Mouse (Mus musculus): ENCODE measurements around the gene Slc6a21. TPM values are rescaled to one million over a fixed set of nuclear protein-coding genes. Genes with fewer than 3 reads are reported as not detected.

Gene Slc6a21
- total RNA-seq (2014; rRNA removed), result not detected in 2 replicates
- polyA plus RNA-seq (2012; rRNA removed), result 0.12 and 0.18 TPM in 2 replicates

- WGBS, result 5% methylated on average over 44 of the region's 44 CpGs
- peak; percentile 88 for TF ChIP-seq CTCF (IDR thresholded peaks at IDR 0.05; ENCODE audit: low read depth, low read length)
- no peak for TF ChIP-seq POLR2A (IDR thresholded peaks at IDR 0.05; ENCODE audit: extremely low read depth, insufficient read depth, low read length)
- Histone ChIP-seq H3K79me2 (ENCODE audit: control insufficient read depth, insufficient read depth, low read length) (no peaks in the 10 kb centered on the region), H3K4me1 (ENCODE audit: control insufficient read depth, insufficient read depth, low read length) (peaks cover 3% of the 10 kb centered on the region), H3K4me3 (ENCODE audit: insufficient read depth, low read depth, low read length) (peak within 1 kb of the TSS; percentile 93), H3K27me3 (ENCODE audit: control insufficient read depth, insufficient read depth, low read length) (no peaks in the 10 kb centered on the region), H3K36me3 (ENCODE audit: control insufficient read depth, insufficient read depth, low read length) (no peaks in the 10 kb centered on the region), H3K27ac (replicated peaks; ENCODE audit: insufficient read depth, low read depth, low read length) (peak within 1 kb of the TSS; percentile 48; the same call in 1 of the 2 replicates), H3K9ac (ENCODE audit: low read depth, low read length) (peak within 1 kb of the TSS; percentile 97)
- peak; percentile 67 for DNase-seq (ENCODE audit: extremely low read depth, low read depth, low spot score)
Observed at GRCm38 (mm10) chr7:45277136-45277760, at the start of gene Slc6a21. Gene Slc6a21 (plus strand): TSS chr7:45277513.

GRCm38 (mm10) chr7:45228548-45228947 lies 48.8 kb upstream of the Slc6a21 start:
- TF ChIP-seq POLR2A (IDR thresholded peaks at IDR 0.05; ENCODE audit: extremely low read depth, insufficient read depth, low read length) (no peak), CTCF (IDR thresholded peaks at IDR 0.05; ENCODE audit: low read depth, low read length) (no peak)
- Histone ChIP-seq H3K27me3 (ENCODE audit: control insufficient read depth, insufficient read depth, low read length) (no peaks in the 10 kb centered on the region), H3K9ac (ENCODE audit: low read depth, low read length) (no peak overlapping the region), H3K4me1 (ENCODE audit: control insufficient read depth, insufficient read depth, low read length) (no peaks in the 10 kb centered on the region), H3K4me3 (ENCODE audit: insufficient read depth, low read depth, low read length) (no peak overlapping the region), H3K36me3 (ENCODE audit: control insufficient read depth, insufficient read depth, low read length) (no peaks in the 10 kb centered on the region), H3K79me2 (ENCODE audit: control insufficient read depth, insufficient read depth, low read length) (no peaks in the 10 kb centered on the region), H3K27ac (replicated peaks; ENCODE audit: insufficient read depth, low read depth, low read length) (no peak overlapping the region)
- no peak for DNase-seq (ENCODE audit: extremely low read depth, low read depth, low spot score)
- WGBS, result 95% methylated on average over 18 of the region's 18 CpGs

- H3K79me2 ChIP-seq (ENCODE audit: control insufficient read depth, insufficient read depth, low read length), result no peaks in the 10 kb centered on the region
- no peak overlapping the region for H3K9ac ChIP-seq (ENCODE audit: low read depth, low read length)
- no peaks in the 10 kb centered on the region for H3K36me3 ChIP-seq (ENCODE audit: control insufficient read depth, insufficient read depth, low read length)
- 0 out of 2 replicates have a peak, but pooled peaks cover under 1% of the 10 kb centered on the region for H3K27me3 ChIP-seq (ENCODE audit: control insufficient read depth, insufficient read depth, low read length)
- WGBS, result 90% methylated on average over 8 of the region's 8 CpGs
- TF ChIP-seq POLR2A (IDR thresholded peaks at IDR 0.05; ENCODE audit: extremely low read depth, insufficient read depth, low read length) (no peak), CTCF (IDR thresholded peaks at IDR 0.05; ENCODE audit: low read depth, low read length) (no peak)
- DNase-seq (ENCODE audit: extremely low read depth, low read depth, low spot score), result no peak
- no peaks in the 10 kb centered on the region for H3K4me1 ChIP-seq (ENCODE audit: control insufficient read depth, insufficient read depth, low read length)
- no peak overlapping the region for H3K4me3 ChIP-seq (ENCODE audit: insufficient read depth, low read depth, low read length)
- H3K27ac ChIP-seq (replicated peaks; ENCODE audit: insufficient read depth, low read depth, low read length), result no peak overlapping the region
Observed at GRCm38 (mm10) chr7:45229046-45229445, 48.3 kb upstream of the Slc6a21 start.

GRCm38 (mm10) chr7:45229459-45230203 lies 47.7 kb upstream of the Slc6a21 start:
- H3K4me1 ChIP-seq (ENCODE audit: control insufficient read depth, insufficient read depth, low read length), result 0 out of 2 replicates have a peak, but pooled peaks cover under 1% of the 10 kb centered on the region
- WGBS, result 89% methylated on average over 7 of the region's 7 CpGs
- no peaks in the 10 kb centered on the region for H3K79me2 ChIP-seq (ENCODE audit: control insufficient read depth, insufficient read depth, low read length)
- no peak for DNase-seq (ENCODE audit: extremely low read depth, low read depth, low spot score)
- peaks cover 4% of the 10 kb centered on the region; the same call in 1 of the 2 replicates for H3K27me3 ChIP-seq (ENCODE audit: control insufficient read depth, insufficient read depth, low read length)
- no peak overlapping the region for H3K4me3 ChIP-seq (ENCODE audit: insufficient read depth, low read depth, low read length)
- H3K9ac ChIP-seq (ENCODE audit: low read depth, low read length), result no peak overlapping the region
- TF ChIP-seq POLR2A (IDR thresholded peaks at IDR 0.05; ENCODE audit: extremely low read depth, insufficient read depth, low read length), result no peak
- no peak for TF ChIP-seq CTCF (IDR thresholded peaks at IDR 0.05; ENCODE audit: low read depth, low read length)
- no peaks in the 10 kb centered on the region for H3K36me3 ChIP-seq (ENCODE audit: control insufficient read depth, insufficient read depth, low read length)
- H3K27ac ChIP-seq (replicated peaks; ENCODE audit: insufficient read depth, low read depth, low read length), result no peak overlapping the region

GRCm38 (mm10) chr7:45231192-45231591 lies 46.1 kb upstream of the Slc6a21 start:
- Histone ChIP-seq H3K4me1 (ENCODE audit: control insufficient read depth, insufficient read depth, low read length) (peaks cover 4% of the 10 kb centered on the region; the same call in 1 of the 2 replicates), H3K9ac (ENCODE audit: low read depth, low read length) (no peak overlapping the region), H3K4me3 (ENCODE audit: insufficient read depth, low read depth, low read length) (no peak overlapping the region), H3K36me3 (ENCODE audit: control insufficient read depth, insufficient read depth, low read length) (no peaks in the 10 kb centered on the region), H3K27me3 (ENCODE audit: control insufficient read depth, insufficient read depth, low read length) (peaks cover 4% of the 10 kb centered on the region; the same call in 1 of the 2 replicates), H3K27ac (replicated peaks; ENCODE audit: insufficient read depth, low read depth, low read length) (no peak overlapping the region), H3K79me2 (ENCODE audit: control insufficient read depth, insufficient read depth, low read length) (no peaks in the 10 kb centered on the region)
- no peak for DNase-seq (ENCODE audit: extremely low read depth, low read depth, low spot score)
- TF ChIP-seq POLR2A (IDR thresholded peaks at IDR 0.05; ENCODE audit: extremely low read depth, insufficient read depth, low read length) (no peak), CTCF (IDR thresholded peaks at IDR 0.05; ENCODE audit: low read depth, low read length) (no peak)
- WGBS, result 93% methylated on average over 12 of the region's 12 CpGs
